Mouse (Mus musculus): ENCODE measurements around the gene C1galt1. TPM values are rescaled to one million over a fixed set of nuclear protein-coding genes. Genes with fewer than 3 reads are reported as not detected.

The C1galt1 gene
- polyA plus RNA-seq (2014; fragmentation: Nextera tagmentation; extraction: Ambion mirVana), result 9.6 and 10.0 TPM in 2 replicates

- peak within 1 kb of the TSS; percentile 55 for H3K4me2 ChIP-seq (replicated peaks; ENCODE audit: low read depth, low read length)
- H3K9ac ChIP-seq (replicated peaks; ENCODE audit: low read depth, low read length), result peak within 1 kb of the TSS; percentile 81
- peak within 1 kb of the TSS; percentile 91 for H3K27ac ChIP-seq (ENCODE audit: low read length)
- no peaks in the 10 kb centered on the region for H3K36me3 ChIP-seq (ENCODE audit: control insufficient read depth, insufficient read depth, low read length)
- ATAC-seq (ENCODE audit: insufficient number of reproducible peaks, insufficient read depth, low FRiP score, low read depth), result peak; percentile 84
- WGBS, result under 1% methylated on average over 45 of the region's 93 CpGs
- H3K4me3 ChIP-seq (ENCODE audit: low read depth, low read length), result peak within 1 kb of the TSS; percentile 63
- H3K4me1 ChIP-seq (ENCODE audit: control insufficient read depth, insufficient read depth, low read length), result peaks cover 17% of the 10 kb centered on the region; the same call in 1 of the 2 replicates
- H3K27me3 ChIP-seq (ENCODE audit: control insufficient read depth, insufficient read depth, low read length), result no peaks in the 10 kb centered on the region
- H3K9me3 ChIP-seq (ENCODE audit: control insufficient read depth, low read depth, low read length), result no peaks in the 10 kb centered on the region
These were observed at the start of gene C1galt1 for GRCm38 (mm10) chr6:7844802-7845679. Gene C1galt1 (plus strand): TSS chr6:7844842.

- no peaks in the 10 kb centered on the region for H3K4me1 ChIP-seq (ENCODE audit: control insufficient read depth, insufficient read depth, low read length)
- no peak for ATAC-seq (ENCODE audit: insufficient number of reproducible peaks, insufficient read depth, low FRiP score, low read depth)
- WGBS, result 82% methylated on average over 6 of the region's 6 CpGs
These were observed 44.7 kb upstream of the C1galt1 start for GRCm38 (mm10) chr6:7799969-7800368.

GRCm38 (mm10) chr6:7803765-7804542, 40.7 kb upstream of the C1galt1 start:
- ATAC-seq (ENCODE audit: insufficient number of reproducible peaks, insufficient read depth, low FRiP score, low read depth), result peak; percentile 42
- WGBS, result 68% methylated on average over 9 of the region's 9 CpGs
- no peak overlapping the region for H3K27ac ChIP-seq (ENCODE audit: low read length)

More at GRCm38 (mm10) chr6:7799969-7800368, 44.7 kb upstream of the C1galt1 start:
- H3K27me3 ChIP-seq (ENCODE audit: control insufficient read depth, insufficient read depth, low read length), result no peaks in the 10 kb centered on the region
- H3K27ac ChIP-seq (ENCODE audit: low read length), result no peak overlapping the region
- no peaks in the 10 kb centered on the region for H3K9me3 ChIP-seq (ENCODE audit: control insufficient read depth, low read depth, low read length)
- no peak overlapping the region for H3K4me3 ChIP-seq (ENCODE audit: low read depth, low read length)
- H3K9ac ChIP-seq (replicated peaks; ENCODE audit: low read depth, low read length), result no peak overlapping the region
- H3K4me2 ChIP-seq (replicated peaks; ENCODE audit: low read depth, low read length), result no peak overlapping the region
- no peaks in the 10 kb centered on the region for H3K36me3 ChIP-seq (ENCODE audit: control insufficient read depth, insufficient read depth, low read length)

GRCm38 (mm10) chr6:7814146-7814545, 30.5 kb upstream of the C1galt1 start:
- Histone ChIP-seq H3K27ac (ENCODE audit: low read length) (no peak overlapping the region), H3K9me3 (ENCODE audit: control insufficient read depth, low read depth, low read length) (no peaks in the 10 kb centered on the region), H3K9ac (replicated peaks; ENCODE audit: low read depth, low read length) (no peak overlapping the region), H3K4me2 (replicated peaks; ENCODE audit: low read depth, low read length) (no peak overlapping the region), H3K4me1 (ENCODE audit: control insufficient read depth, insufficient read depth, low read length) (no peaks in the 10 kb centered on the region), H3K27me3 (ENCODE audit: control insufficient read depth, insufficient read depth, low read length) (no peaks in the 10 kb centered on the region), H3K4me3 (ENCODE audit: low read depth, low read length) (no peak overlapping the region), H3K36me3 (ENCODE audit: control insufficient read depth, insufficient read depth, low read length) (no peaks in the 10 kb centered on the region)
- WGBS, result 43% methylated on average over 2 of the region's 2 CpGs
- ATAC-seq (ENCODE audit: insufficient number of reproducible peaks, insufficient read depth, low FRiP score, low read depth), result no peak

More at GRCm38 (mm10) chr6:7803765-7804542, 40.7 kb upstream of the C1galt1 start:
- Histone ChIP-seq H3K4me2 (replicated peaks; ENCODE audit: low read depth, low read length) (no peak overlapping the region), H3K36me3 (ENCODE audit: control insufficient read depth, insufficient read depth, low read length) (no peaks in the 10 kb centered on the region), H3K9me3 (ENCODE audit: control insufficient read depth, low read depth, low read length) (no peaks in the 10 kb centered on the region), H3K9ac (replicated peaks; ENCODE audit: low read depth, low read length) (no peak overlapping the region), H3K4me3 (ENCODE audit: low read depth, low read length) (no peak overlapping the region), H3K27me3 (ENCODE audit: control insufficient read depth, insufficient read depth, low read length) (no peaks in the 10 kb centered on the region), H3K4me1 (ENCODE audit: control insufficient read depth, insufficient read depth, low read length) (no peaks in the 10 kb centered on the region)

- Histone ChIP-seq H3K9me3 (ENCODE audit: control insufficient read depth, low read depth, low read length) (no peaks in the 10 kb centered on the region), H3K9ac (replicated peaks; ENCODE audit: low read depth, low read length) (no peak overlapping the region), H3K27me3 (ENCODE audit: control insufficient read depth, insufficient read depth, low read length) (no peaks in the 10 kb centered on the region), H3K36me3 (ENCODE audit: control insufficient read depth, insufficient read depth, low read length) (no peaks in the 10 kb centered on the region), H3K4me1 (ENCODE audit: control insufficient read depth, insufficient read depth, low read length) (no peaks in the 10 kb centered on the region), H3K4me2 (replicated peaks; ENCODE audit: low read depth, low read length) (no peak overlapping the region), H3K27ac (ENCODE audit: low read length) (no peak overlapping the region), H3K4me3 (ENCODE audit: low read depth, low read length) (no peak overlapping the region)
- ATAC-seq (ENCODE audit: insufficient number of reproducible peaks, insufficient read depth, low FRiP score, low read depth), result no peak
- 85% methylated on average over 5 of the region's 5 CpGs for WGBS
These were observed 28.4 kb upstream of the C1galt1 start for GRCm38 (mm10) chr6:7816233-7816632.

GRCm38 (mm10) chr6:7822688-7823087, 22.0 kb upstream of the C1galt1 start:
- Histone ChIP-seq H3K27ac (ENCODE audit: low read length) (no peak overlapping the region), H3K9ac (replicated peaks; ENCODE audit: low read depth, low read length) (no peak overlapping the region), H3K4me1 (ENCODE audit: control insufficient read depth, insufficient read depth, low read length) (no peaks in the 10 kb centered on the region), H3K4me3 (ENCODE audit: low read depth, low read length) (no peak overlapping the region), H3K4me2 (replicated peaks; ENCODE audit: low read depth, low read length) (no peak overlapping the region), H3K27me3 (ENCODE audit: control insufficient read depth, insufficient read depth, low read length) (no peaks in the 10 kb centered on the region), H3K36me3 (ENCODE audit: control insufficient read depth, insufficient read depth, low read length) (no peaks in the 10 kb centered on the region), H3K9me3 (ENCODE audit: control insufficient read depth, low read depth, low read length) (no peaks in the 10 kb centered on the region)
- ATAC-seq (ENCODE audit: insufficient number of reproducible peaks, insufficient read depth, low FRiP score, low read depth), result no peak
- WGBS, result 66% methylated on average over 6 of the region's 6 CpGs

- 70% methylated on average over 8 of the region's 8 CpGs for WGBS
- no peaks in the 10 kb centered on the region for H3K4me1 ChIP-seq (ENCODE audit: control insufficient read depth, insufficient read depth, low read length)
- no peak overlapping the region for H3K27ac ChIP-seq (ENCODE audit: low read length)
- no peaks in the 10 kb centered on the region for H3K9me3 ChIP-seq (ENCODE audit: control insufficient read depth, low read depth, low read length)
- H3K9ac ChIP-seq (replicated peaks; ENCODE audit: low read depth, low read length), result no peak overlapping the region
- no peak for ATAC-seq (ENCODE audit: insufficient number of reproducible peaks, insufficient read depth, low FRiP score, low read depth)
- H3K36me3 ChIP-seq (ENCODE audit: control insufficient read depth, insufficient read depth, low read length), result no peaks in the 10 kb centered on the region
- no peak overlapping the region for H3K4me2 ChIP-seq (replicated peaks; ENCODE audit: low read depth, low read length)
- no peak overlapping the region for H3K4me3 ChIP-seq (ENCODE audit: low read depth, low read length)
- H3K27me3 ChIP-seq (ENCODE audit: control insufficient read depth, insufficient read depth, low read length), result no peaks in the 10 kb centered on the region
These were observed 13.8 kb upstream of the C1galt1 start for GRCm38 (mm10) chr6:7830793-7831192.

GRCm38 (mm10) chr6:7832564-7833175, 12.0 kb upstream of the C1galt1 start:
- no peaks in the 10 kb centered on the region for H3K9me3 ChIP-seq (ENCODE audit: control insufficient read depth, low read depth, low read length)
- H3K9ac ChIP-seq (replicated peaks; ENCODE audit: low read depth, low read length), result no peak overlapping the region
- H3K27ac ChIP-seq (ENCODE audit: low read length), result no peak overlapping the region
- ATAC-seq (ENCODE audit: insufficient number of reproducible peaks, insufficient read depth, low FRiP score, low read depth), result no peak
- H3K4me1 ChIP-seq (ENCODE audit: control insufficient read depth, insufficient read depth, low read length), result no peaks in the 10 kb centered on the region
- H3K4me3 ChIP-seq (ENCODE audit: low read depth, low read length), result no peak overlapping the region
- no peaks in the 10 kb centered on the region for H3K27me3 ChIP-seq (ENCODE audit: control insufficient read depth, insufficient read depth, low read length)
- 69% methylated on average over 6 of the region's 6 CpGs for WGBS
- H3K36me3 ChIP-seq (ENCODE audit: control insufficient read depth, insufficient read depth, low read length), result no peaks in the 10 kb centered on the region
- no peak overlapping the region for H3K4me2 ChIP-seq (replicated peaks; ENCODE audit: low read depth, low read length)
